Mouse (Mus musculus) neural tube, embryonic 11.5 days (tissue): ENCODE data around the gene Adgrg6. TPM values are rescaled to one million over a fixed set of nuclear protein-coding genes. Genes with fewer than 3 reads are reported as not detected.

Experiments used
- ATAC-seq: fragments of 200-750 bp; cut with Nextera tagmentation; 2 replicates; pipeline ENCODE4 v1.8.0; 2017; ENCODE audit warnings: moderate number of reproducible peaks, mild to moderate bottlenecking, moderate TSS enrichment, moderate library complexity; ENCODE audit not compliant: insufficient read depth, low FRiP score, low TSS enrichment
- DNase-seq: peaks from one replicate; pipeline ENCODE4 v3.0.0-alpha.2; 2015; ENCODE audit warnings: low spot score
- H3K27ac ChIP-seq: fragments of 300-500 bp; sonication (generic); 2 replicates; pipeline ENCODE4 v1.5.1; 2014; ENCODE audit warnings: low read depth, mild to moderate bottlenecking, low read length
- H3K27me3 ChIP-seq: fragments of 300-500 bp; sonication (generic); 2 replicates; pipeline ENCODE4 v1.6.1; 2014; ENCODE audit warnings: mild to moderate bottlenecking, low read length, mixed read lengths; ENCODE audit not compliant: control insufficient read depth, insufficient read depth
- H3K36me3 ChIP-seq: fragments of 300-500 bp; sonication (generic); 2 replicates; pipeline ENCODE4 v1.6.1; 2014; ENCODE audit warnings: mild to moderate bottlenecking, low read length, moderate library complexity, mixed read lengths; ENCODE audit not compliant: control insufficient read depth, insufficient read depth
- H3K4me1 ChIP-seq: fragments of 300-500 bp; sonication (generic); 2 replicates; pipeline ENCODE4 v1.6.1; 2014; ENCODE audit warnings: low read length, mixed read lengths; ENCODE audit not compliant: control insufficient read depth, insufficient read depth
- H3K4me2 ChIP-seq: fragments of 300-500 bp; sonication (generic); 2 replicates; pipeline ENCODE4 v1.6.1; 2014; ENCODE audit warnings: low read depth, mild to moderate bottlenecking, moderate library complexity
- H3K4me3 ChIP-seq: fragments of 300-500 bp; sonication (generic); 2 replicates; pipeline ENCODE4 v1.5.1; 2014; ENCODE audit warnings: low read depth, low read length
- H3K9ac ChIP-seq: fragments of 300-500 bp; sonication (generic); 2 replicates; pipeline ENCODE4 v1.6.1; 2014; ENCODE audit warnings: mild to moderate bottlenecking, low read length
- H3K9me3 ChIP-seq: fragments of 300-500 bp; sonication (generic); 2 replicates; pipeline ENCODE4 v1.6.1; 2016; ENCODE audit warnings: low read length; ENCODE audit not compliant: control insufficient read depth
- WGBS: fragments of 180-500 bp; shearing (Covaris S2); extraction: QIAGEN DNeasy Blood & Tissue Kit; methylation state at CpG from one replicate; pipeline ENCODE4 v1.1.7; 2014; 5-methylcytosine and 5-hydroxymethylcytosine counted together
- polyA plus RNA-seq: library from polyadenylated mRNA; unstranded; fragments of >200 nt; fragmentation: Nextera tagmentation; extraction: Ambion mirVana; gene quantifications from 2 replicates; pipeline ENCODE4 v1.2.1, GENCODE M21; 2014

Gene Adgrg6
- polyA plus RNA-seq, 1 experiment from 2014 or later, result 6.2 TPM

- 97% methylated on average over 10 of the region's 10 CpGs for WGBS
- no peaks in the 10 kb centered on the region for H3K36me3 ChIP-seq
- no peak overlapping the region for H3K4me2 ChIP-seq
These were observed 86.1 kb downstream of the Adgrg6 start for GRCm38 (mm10) chr10:14459330-14459729.

GRCm38 (mm10) chr10:14454481-14454880 is 91.0 kb downstream of the Adgrg6 start:
- H3K4me3 ChIP-seq, result no peak overlapping the region
- H3K9me3 ChIP-seq, result no peaks in the 10 kb centered on the region
- DNase-seq, result no peak
- H3K36me3 ChIP-seq, result no peaks in the 10 kb centered on the region
- 72% methylated on average over 4 of the region's 4 CpGs for WGBS
- H3K4me2 ChIP-seq, result no peak overlapping the region
- no peak overlapping the region for H3K27ac ChIP-seq
- H3K27me3 ChIP-seq, result no peaks in the 10 kb centered on the region
- H3K9ac ChIP-seq, result no peak overlapping the region
- no peaks in the 10 kb centered on the region for H3K4me1 ChIP-seq
- no peak for ATAC-seq

More at GRCm38 (mm10) chr10:14459330-14459729, 86.1 kb downstream of the Adgrg6 start:
- H3K4me3 ChIP-seq, result no peak overlapping the region
- DNase-seq (no peak), ATAC-seq (no peak)
- H3K9ac ChIP-seq, result no peak overlapping the region
- no peak overlapping the region for H3K27ac ChIP-seq
- H3K27me3 ChIP-seq, result no peaks in the 10 kb centered on the region
- no peaks in the 10 kb centered on the region for H3K9me3 ChIP-seq
- no peaks in the 10 kb centered on the region for H3K4me1 ChIP-seq

DNA sequence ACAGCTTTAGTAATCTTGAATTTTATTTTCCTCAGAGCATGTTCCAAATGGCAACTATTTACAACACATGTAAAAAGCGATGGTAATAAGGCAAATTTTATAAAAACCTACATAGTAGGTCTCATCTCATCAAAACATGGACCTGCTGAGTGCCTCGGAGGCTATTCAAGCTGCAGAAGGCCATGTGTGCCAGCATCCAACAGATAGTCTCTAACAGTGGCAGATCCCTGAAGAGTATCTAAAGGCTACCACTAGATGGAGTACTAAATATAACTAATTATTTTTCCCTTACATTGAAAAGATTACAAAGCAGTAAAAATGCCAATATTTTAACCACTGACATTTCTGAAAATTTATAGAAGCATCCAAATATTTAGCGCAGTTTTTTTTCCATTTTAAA is 93.6 kb downstream of the Adgrg6 start:
- Histone ChIP-seq H3K9ac (no peak overlapping the region), H3K4me3 (no peak overlapping the region), H3K4me1 (no peaks in the 10 kb centered on the region), H3K4me2 (no peak overlapping the region), H3K27ac (no peak overlapping the region), H3K9me3 (no peaks in the 10 kb centered on the region), H3K27me3 (no peaks in the 10 kb centered on the region), H3K36me3 (no peaks in the 10 kb centered on the region)
- 35% methylated on average over 3 of the region's 3 CpGs for WGBS
- DNase-seq, result no peak
- ATAC-seq, result no peak

DNA sequence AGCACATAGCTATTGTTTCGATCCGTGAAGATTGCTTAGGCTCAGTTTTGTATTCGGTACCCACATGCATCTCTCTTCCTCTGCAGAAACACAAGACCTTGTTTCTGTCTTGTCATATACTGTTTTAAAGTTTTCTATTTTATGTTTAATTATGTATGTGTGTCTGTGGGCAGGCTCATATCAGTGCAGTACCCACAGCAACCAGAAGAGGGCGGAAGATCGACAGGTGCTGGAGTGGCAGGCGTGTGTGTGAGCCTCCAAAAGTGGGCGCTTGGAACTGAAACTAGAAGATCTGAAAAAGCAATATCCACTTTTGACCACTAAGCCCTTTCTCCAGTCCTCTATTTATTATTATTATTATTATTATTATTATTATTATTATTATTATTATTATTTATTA is 95.4 kb downstream of the Adgrg6 start:
- no peak for ATAC-seq
- no peak overlapping the region for H3K4me2 ChIP-seq
- H3K27me3 ChIP-seq, result no peaks in the 10 kb centered on the region
- 74% methylated on average over 7 of the region's 7 CpGs for WGBS
- no peaks in the 10 kb centered on the region for H3K9me3 ChIP-seq
- peak; percentile 24 for DNase-seq
- H3K4me3 ChIP-seq, result no peak overlapping the region
- no peak overlapping the region for H3K9ac ChIP-seq
- no peaks in the 10 kb centered on the region for H3K4me1 ChIP-seq
- no peaks in the 10 kb centered on the region for H3K36me3 ChIP-seq
- no peak overlapping the region for H3K27ac ChIP-seq

- H3K9me3 ChIP-seq, result no peaks in the 10 kb centered on the region
- H3K9ac ChIP-seq, result no peak overlapping the region
- ATAC-seq (no peak), DNase-seq (no peak)
- no peak overlapping the region for H3K27ac ChIP-seq
- no peaks in the 10 kb centered on the region for H3K27me3 ChIP-seq
- no peaks in the 10 kb centered on the region for H3K36me3 ChIP-seq
- H3K4me3 ChIP-seq, result no peak overlapping the region
- WGBS, result 92% methylated on average over 12 of the region's 12 CpGs
- H3K4me1 ChIP-seq, result no peaks in the 10 kb centered on the region
- H3K4me2 ChIP-seq, result no peak overlapping the region
These were observed 99.7 kb downstream of the Adgrg6 start for GRCm38 (mm10) chr10:14445590-14446291.

DNA sequence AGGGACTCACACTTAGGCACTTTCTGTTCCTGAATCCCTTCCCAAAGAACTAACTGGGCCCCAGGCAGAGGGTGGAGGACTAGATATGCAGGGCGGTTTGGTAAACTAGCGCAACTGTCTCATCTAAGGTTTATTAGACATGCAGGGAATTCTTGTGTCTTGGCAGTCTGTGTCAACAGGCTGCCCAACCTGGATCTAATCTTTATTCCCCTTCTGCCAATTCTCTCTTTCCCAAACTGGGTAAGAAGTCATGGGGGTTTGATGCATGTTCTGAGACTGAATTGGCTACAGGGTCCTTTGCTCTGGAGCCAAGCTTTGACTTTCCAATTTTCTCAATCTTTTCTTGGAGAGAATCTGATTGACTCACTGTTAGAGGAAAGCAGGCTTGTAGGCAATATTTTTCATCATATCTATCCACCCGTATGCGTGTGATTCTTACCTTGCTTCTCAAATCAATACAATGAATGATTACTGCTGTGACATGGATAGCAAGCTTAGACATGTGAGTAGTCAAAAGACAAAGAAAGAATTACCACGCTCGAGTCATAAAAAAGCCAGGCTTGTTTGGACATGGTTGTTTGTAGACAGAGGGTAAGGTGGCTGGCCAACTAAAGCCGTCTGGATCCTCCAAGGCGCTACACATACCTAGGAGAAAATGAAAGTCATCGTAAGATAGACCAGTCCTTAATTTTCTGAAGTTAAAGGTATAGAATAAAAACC is 104.4 kb downstream of the Adgrg6 start:
- Histone ChIP-seq H3K4me1 (no peaks in the 10 kb centered on the region), H3K9ac (no peak overlapping the region), H3K27me3 (no peaks in the 10 kb centered on the region), H3K36me3 (no peaks in the 10 kb centered on the region), H3K27ac (no peak overlapping the region), H3K9me3 (no peaks in the 10 kb centered on the region), H3K4me2 (no peak overlapping the region), H3K4me3 (no peak overlapping the region)
- DNase-seq (no peak), ATAC-seq (no peak)
- WGBS, result 90% methylated on average over 9 of the region's 9 CpGs

DNA sequence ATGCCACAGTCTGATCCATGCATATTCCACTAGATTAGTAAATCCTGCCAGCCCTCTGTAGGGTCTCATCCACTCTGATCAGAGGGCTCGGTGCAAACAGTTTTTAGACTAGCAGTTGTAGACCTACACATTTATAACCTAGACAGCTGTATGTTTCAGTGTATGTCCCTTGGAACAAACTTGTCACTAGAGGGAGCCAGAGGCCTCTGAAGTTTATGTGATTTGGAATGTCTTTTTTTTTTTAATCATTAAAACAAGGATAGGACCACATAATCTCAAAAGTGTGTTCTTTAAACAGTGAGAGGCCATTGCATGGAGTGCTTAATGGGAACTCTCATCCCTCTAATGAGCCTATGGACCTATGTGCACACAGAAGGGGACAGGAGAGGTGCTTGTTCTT is 141.4 kb downstream of the Adgrg6 start:
- Histone ChIP-seq H3K4me2 (no peak overlapping the region), H3K27me3 (no peaks in the 10 kb centered on the region), H3K36me3 (no peaks in the 10 kb centered on the region; the same call in 1 of the 2 replicates), H3K4me3 (no peak overlapping the region), H3K27ac (no peak overlapping the region), H3K9ac (no peak overlapping the region), H3K9me3 (peaks cover 5% of the 10 kb centered on the region; the same call in 1 of the 2 replicates), H3K4me1 (no peaks in the 10 kb centered on the region)
- DNase-seq (no peak), ATAC-seq (no peak)
- 77% methylated on average over 1 of the region's 1 CpGs for WGBS

- no peaks in the 10 kb centered on the region for H3K27me3 ChIP-seq
- 86% methylated on average over 8 of the region's 8 CpGs for WGBS
- H3K9me3 ChIP-seq, result no peaks in the 10 kb centered on the region
- H3K4me3 ChIP-seq, result no peak overlapping the region
- H3K4me1 ChIP-seq, result no peaks in the 10 kb centered on the region
- ATAC-seq, result no peak
- DNase-seq, result no peak
- no peak overlapping the region for H3K27ac ChIP-seq
- no peaks in the 10 kb centered on the region for H3K36me3 ChIP-seq
- H3K9ac ChIP-seq, result no peak overlapping the region
- H3K4me2 ChIP-seq, result no peak overlapping the region
These were observed 143.7 kb downstream of the Adgrg6 start for GRCm38 (mm10) chr10:14401744-14402143.
